Mouse (Mus musculus) cortical plate, adult 2 months (tissue): ENCODE results near the gene Vsig1.

Source experiments
- CTCF ChIP-seq: fragments of 200-500 bp; IDR thresholded peaks from 2 replicates; pipeline ENCODE4 v1.5.1; 2011; ENCODE audit warnings: mild to moderate bottlenecking, control low read depth, low read length; ENCODE audit not compliant: insufficient read depth; ENCODE audit errors: extremely low read depth
- POLR2A ChIP-seq: fragments of 200-500 bp; IDR thresholded peaks from 2 replicates; pipeline ENCODE4 v1.6.1; 2011; ENCODE audit warnings: mild to moderate bottlenecking, low read length, control low read depth; ENCODE audit not compliant: insufficient read depth; ENCODE audit errors: extremely low read depth

DNA sequence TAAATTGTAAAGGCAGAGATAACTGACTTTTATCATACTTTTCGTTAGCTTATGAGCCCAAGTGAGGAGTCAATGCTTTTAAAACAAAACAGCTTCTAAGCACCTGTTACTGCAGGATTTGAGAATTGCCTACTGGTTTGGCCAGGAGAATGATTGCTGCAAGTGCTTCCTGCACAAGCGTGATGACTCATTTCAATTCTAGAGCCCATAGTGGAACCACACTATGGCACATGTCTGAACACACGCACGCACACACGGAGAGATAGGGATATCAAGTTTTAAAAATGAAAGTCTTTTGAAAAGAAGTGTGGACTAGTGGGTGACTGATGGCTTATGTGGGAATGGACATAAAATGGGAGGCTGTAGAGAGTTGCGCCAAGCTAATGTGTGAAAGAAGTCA is 44.6 kb upstream of the Vsig1 start:
- TF ChIP-seq CTCF (no peak), POLR2A (no peak)
